Mouse (Mus musculus) limb, embryonic 12.5 days (tissue): ENCODE data around the gene Duoxa1. TPM values are rescaled to one million over a fixed set of nuclear protein-coding genes. Genes with fewer than 3 reads are reported as not detected.

Experiments used
- ATAC-seq: fragments of 200-750 bp; cut with Nextera tagmentation; 2 replicates; pipeline ENCODE4 v1.8.0; 2017; ENCODE audit warnings: low read depth, moderate TSS enrichment; ENCODE audit not compliant: insufficient number of reproducible peaks, insufficient read depth, low FRiP score, low TSS enrichment
- H3K27ac ChIP-seq: fragments of 300-500 bp; sonication (generic); 2 replicates; pipeline ENCODE4 v1.5.1; 2016; ENCODE audit warnings: mild to moderate bottlenecking, moderate library complexity
- H3K27me3 ChIP-seq: fragments of 300-500 bp; sonication (generic); 2 replicates; pipeline ENCODE4 v1.6.1; 2016; ENCODE audit warnings: mild to moderate bottlenecking, moderate library complexity
- H3K36me3 ChIP-seq: fragments of 300-500 bp; sonication (generic); 2 replicates; pipeline ENCODE4 v1.6.1; 2016; ENCODE audit warnings: mild to moderate bottlenecking, moderate library complexity
- H3K4me1 ChIP-seq: fragments of 300-500 bp; sonication (generic); replicated peaks from 2 replicates; pipeline ENCODE4 v1.6.1; 2016
- H3K4me2 ChIP-seq: fragments of 300-500 bp; sonication (generic); 2 replicates; pipeline ENCODE4 v1.6.1; 2016; ENCODE audit warnings: mild to moderate bottlenecking, moderate library complexity
- H3K4me3 ChIP-seq: fragments of 300-500 bp; sonication (generic); replicated peaks from 2 replicates; pipeline ENCODE4 v1.5.1; 2016; ENCODE audit warnings: mild to moderate bottlenecking
- H3K9ac ChIP-seq: fragments of 300-500 bp; sonication (generic); replicated peaks from 2 replicates; pipeline ENCODE4 v1.6.1; 2016; ENCODE audit warnings: mild to moderate bottlenecking, moderate library complexity
- H3K9me3 ChIP-seq: fragments of 300-500 bp; sonication (generic); 2 replicates; pipeline ENCODE4 v1.6.1; 2016; ENCODE audit warnings: mild to moderate bottlenecking, moderate library complexity
- WGBS: fragments of 180-500 bp; shearing (Covaris S2); methylation state at CpG from one replicate; pipeline ENCODE4 v1.1.7; 2016; 5-methylcytosine and 5-hydroxymethylcytosine counted together
- polyA plus RNA-seq: library from polyadenylated mRNA; unstranded; fragments of >200 nt; fragmentation: Nextera tagmentation; extraction: Ambion mirVana; gene quantifications from 2 replicates; pipeline ENCODE4 v1.2.1, GENCODE M21; 2016

Gene Duoxa1
- polyA plus RNA-seq, 1 experiment from 2014 or later = 1.2 TPM

DNA sequence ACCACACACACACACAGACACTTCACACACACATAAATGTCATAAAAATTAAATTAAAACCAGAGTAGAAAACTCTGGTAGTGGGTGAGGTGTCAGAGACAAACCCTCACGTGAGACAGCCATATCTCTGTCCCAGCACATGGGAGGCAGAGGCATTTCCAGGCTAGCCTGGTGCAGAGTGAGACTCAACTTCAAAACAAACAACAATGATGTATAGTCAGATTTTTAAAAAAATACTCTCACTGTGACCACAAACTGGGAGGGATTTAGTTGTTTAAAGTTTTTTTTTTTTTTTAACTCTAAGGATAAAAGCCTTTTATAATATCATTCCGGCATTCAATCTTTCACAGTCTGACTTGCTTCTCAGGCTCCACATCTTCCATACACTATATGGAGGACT lies 11.8 kb upstream of the Duoxa1 start:
- H3K4me1 ChIP-seq = 0 out of 2 replicates have a peak, but pooled peaks cover 5% of the 10 kb centered on the region
- H3K4me2 ChIP-seq = no peak overlapping the region
- H3K9me3 ChIP-seq = no peaks in the 10 kb centered on the region
- H3K27ac ChIP-seq = no peak overlapping the region
- no peaks in the 10 kb centered on the region; the same call in 1 of the 2 replicates for H3K27me3 ChIP-seq
- H3K4me3 ChIP-seq = no peak overlapping the region
- no peaks in the 10 kb centered on the region for H3K36me3 ChIP-seq
- no peak overlapping the region for H3K9ac ChIP-seq
- ATAC-seq = no peak
- 64% methylated on average over 2 of the region's 2 CpGs for WGBS

DNA sequence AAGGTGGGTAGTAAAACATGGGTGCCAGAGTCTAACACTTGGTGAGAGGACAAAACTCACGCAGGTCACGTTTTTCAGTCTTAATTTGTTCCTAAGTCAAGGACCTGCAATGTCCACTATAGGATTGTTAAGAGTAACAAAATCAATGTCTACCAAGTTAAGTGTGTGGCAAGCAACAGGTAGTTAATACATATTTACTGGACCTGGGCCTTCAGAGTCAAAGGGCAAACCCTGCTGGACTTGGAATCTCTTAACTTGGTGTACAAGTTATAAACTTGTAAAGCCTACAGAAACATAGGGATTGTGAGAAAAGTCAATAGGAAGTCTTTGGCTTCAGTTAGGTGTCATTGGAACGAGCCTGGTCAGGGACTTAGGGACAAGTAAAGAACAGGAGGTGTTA lies 11.1 kb upstream of the Duoxa1 start:
- ATAC-seq = no peak
- Histone ChIP-seq H3K9ac (no peak overlapping the region), H3K36me3 (no peaks in the 10 kb centered on the region), H3K4me1 (0 out of 2 replicates have a peak, but pooled peaks cover 5% of the 10 kb centered on the region), H3K27me3 (no peaks in the 10 kb centered on the region; the same call in 1 of the 2 replicates), H3K4me3 (no peak overlapping the region), H3K4me2 (no peak overlapping the region), H3K9me3 (no peaks in the 10 kb centered on the region), H3K27ac (no peak overlapping the region)
- WGBS = 78% methylated on average over 3 of the region's 3 CpGs

DNA sequence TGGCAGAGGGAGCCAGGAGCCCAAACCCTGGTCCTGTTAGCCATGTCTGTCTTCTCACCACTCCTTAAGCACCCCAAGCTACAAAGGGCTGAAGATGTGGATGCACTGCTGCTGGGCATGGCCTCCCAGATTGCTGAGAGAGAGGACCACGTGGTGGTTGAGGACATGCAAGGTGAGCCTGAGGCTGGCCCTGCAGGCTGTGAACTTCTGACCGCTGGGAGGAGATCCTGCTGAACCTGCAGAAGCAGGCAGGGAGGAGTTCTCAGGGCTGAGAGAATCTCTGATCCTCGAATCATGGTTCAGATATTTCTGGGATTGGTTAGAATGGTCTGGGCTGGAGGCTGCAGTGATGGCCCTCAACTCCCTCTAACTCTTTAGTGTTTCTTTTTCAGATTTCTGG lies 10.4 kb upstream of the Duoxa1 start:
- H3K4me3 ChIP-seq = no peak overlapping the region
- H3K36me3 ChIP-seq = no peaks in the 10 kb centered on the region
- H3K27ac ChIP-seq = no peak overlapping the region
- no peak for ATAC-seq
- WGBS = 54% methylated on average over 3 of the region's 3 CpGs
- no peaks in the 10 kb centered on the region; the same call in 1 of the 2 replicates for H3K27me3 ChIP-seq
- H3K9ac ChIP-seq = no peak overlapping the region
- H3K4me1 ChIP-seq = 0 out of 2 replicates have a peak, but pooled peaks cover 5% of the 10 kb centered on the region
- H3K4me2 ChIP-seq = no peak overlapping the region
- H3K9me3 ChIP-seq = no peaks in the 10 kb centered on the region

GRCm38 (mm10) chr2:122317384-122317783 lies 3.9 kb upstream of the Duoxa1 start:
- Histone ChIP-seq H3K9me3 (no peaks in the 10 kb centered on the region), H3K36me3 (no peaks in the 10 kb centered on the region), H3K27ac (no peak overlapping the region), H3K9ac (no peak overlapping the region), H3K4me2 (no peak overlapping the region), H3K4me1 (peaks cover 12% of the 10 kb centered on the region), H3K27me3 (peaks cover 46% of the 10 kb centered on the region), H3K4me3 (no peak overlapping the region)
- no peak for ATAC-seq
- WGBS = 63% methylated on average over 4 of the region's 4 CpGs

DNA sequence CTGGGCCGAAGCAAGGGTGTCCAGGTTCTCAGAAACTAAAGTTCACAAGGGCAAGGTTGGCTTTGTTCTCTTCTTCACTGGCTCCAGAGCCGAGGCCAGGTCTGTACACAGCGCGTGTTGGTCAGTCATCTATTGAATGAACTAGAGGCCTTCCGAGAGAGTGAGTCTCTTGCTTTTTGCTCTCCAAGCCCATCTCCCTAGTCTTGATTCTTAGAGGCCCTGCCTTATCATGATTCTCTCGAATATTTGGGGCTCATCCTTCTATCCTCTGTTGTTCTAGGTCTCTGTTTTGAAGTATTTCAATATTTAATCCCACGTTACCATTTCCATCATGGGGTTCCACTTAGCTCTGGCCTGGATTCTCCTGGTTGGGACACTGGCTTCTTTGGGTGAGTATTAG lies 1.8 kb upstream of the Duoxa1 start, which contains the start of gene Duox1:
Gene Duox1, plus strand, starts transcription at position 301 of the 400 bp plus-strand sequence.
- no peaks in the 10 kb centered on the region for H3K36me3 ChIP-seq
- WGBS = 86% methylated on average over 7 of the region's 7 CpGs
- ATAC-seq = no peak
- H3K27ac ChIP-seq = no peak within 1 kb of the TSS
- peaks cover 12% of the 10 kb centered on the region for H3K4me1 ChIP-seq
- no peak within 1 kb of the TSS for H3K9ac ChIP-seq
- no peak within 1 kb of the TSS for H3K4me2 ChIP-seq
- H3K9me3 ChIP-seq = no peaks in the 10 kb centered on the region
- peaks cover 63% of the 10 kb centered on the region for H3K27me3 ChIP-seq
- no peak within 1 kb of the TSS for H3K4me3 ChIP-seq

DNA sequence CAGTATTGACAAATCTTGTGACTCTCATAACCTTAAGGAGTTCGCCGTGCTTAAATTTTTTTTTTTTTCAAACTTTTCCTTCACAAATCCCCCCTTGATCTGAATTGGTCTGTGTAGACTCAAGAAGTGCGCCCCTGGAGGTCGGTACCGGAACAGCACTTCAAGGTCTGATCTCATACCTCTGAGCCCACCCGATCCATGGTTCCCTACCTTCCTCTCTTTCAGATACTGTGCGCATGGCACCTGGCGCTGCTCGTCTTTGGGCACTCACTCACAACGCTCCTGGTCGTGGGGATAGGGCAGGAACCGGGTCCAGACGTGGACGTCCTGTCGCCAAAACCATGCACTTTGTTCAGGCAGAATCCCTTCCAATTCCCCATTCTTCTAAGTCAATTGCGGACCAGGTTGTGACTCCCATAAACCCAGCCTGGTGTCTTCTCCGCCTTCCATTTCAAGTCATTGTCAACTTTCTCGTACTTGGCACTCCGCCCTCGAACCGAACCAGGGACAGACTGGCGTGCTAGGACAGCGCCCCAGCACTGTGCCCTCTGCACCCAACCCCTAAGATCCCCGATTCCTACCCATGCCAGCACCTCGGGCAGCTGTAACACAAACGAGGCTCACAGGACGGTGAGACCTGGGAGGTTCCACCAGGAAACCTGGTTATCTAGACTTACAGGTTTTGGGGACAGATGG lies 660 bp downstream of the Duoxa1 start:
- Histone ChIP-seq H3K4me3 (peak overlapping the region; percentile 27), H3K4me2 (peak overlapping the region; percentile 48), H3K9me3 (no peaks in the 10 kb centered on the region), H3K27ac (no peak overlapping the region), H3K27me3 (peaks cover 81% of the 10 kb centered on the region), H3K9ac (no peak overlapping the region), H3K4me1 (peaks cover 12% of the 10 kb centered on the region), H3K36me3 (no peaks in the 10 kb centered on the region)
- WGBS = 5% methylated on average over 27 of the region's 27 CpGs
- peak; percentile 66; the same call in 1 of the 2 replicates for ATAC-seq

DNA sequence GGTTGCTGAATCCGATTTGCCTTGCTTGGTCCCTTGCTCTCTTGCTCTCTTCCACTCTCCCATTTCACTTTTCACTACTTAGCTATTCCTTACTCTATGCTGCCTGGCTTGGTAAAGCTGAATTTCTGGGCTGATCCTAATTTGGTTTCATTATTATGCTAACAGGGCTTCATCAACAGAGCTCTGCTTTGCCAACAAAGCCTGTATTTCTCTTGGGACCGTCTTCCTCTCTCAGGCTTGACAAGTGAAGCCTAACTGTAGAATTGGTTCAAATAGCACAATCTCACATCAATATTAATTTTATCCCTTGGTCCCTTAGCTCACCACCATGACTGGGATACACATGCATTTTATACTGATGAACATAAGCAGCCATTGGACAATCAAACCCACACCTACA lies 2.0 kb downstream of the Duoxa1 start:
- H3K27ac ChIP-seq = no peak overlapping the region

DNA sequence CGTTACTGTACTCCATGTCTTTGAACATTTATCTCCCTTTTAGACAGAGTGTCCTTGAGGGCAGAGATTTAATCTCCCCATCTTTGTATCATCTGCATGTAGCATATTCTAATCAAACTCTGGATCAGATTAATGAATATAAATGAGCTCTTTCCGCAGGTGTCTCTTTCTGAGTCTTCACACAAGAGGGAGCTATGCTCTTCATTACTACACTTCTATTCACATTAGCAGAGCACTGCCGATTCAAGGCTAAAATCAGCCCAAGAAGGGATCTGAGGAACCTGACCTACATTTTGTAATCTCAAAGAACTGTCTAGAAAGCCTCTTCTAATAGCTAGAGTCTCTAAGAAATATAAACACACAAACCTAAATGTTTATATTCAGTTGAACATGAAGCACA lies 3.9 kb downstream of the Duoxa1 start:
- H3K9ac ChIP-seq = no peak overlapping the region
- no peak overlapping the region for H3K27ac ChIP-seq
- 58% methylated on average over 3 of the region's 3 CpGs for WGBS
- H3K4me3 ChIP-seq = no peak overlapping the region
- H3K4me1 ChIP-seq = peaks cover 12% of the 10 kb centered on the region
- no peak for ATAC-seq
- no peaks in the 10 kb centered on the region for H3K36me3 ChIP-seq
- H3K9me3 ChIP-seq = no peaks in the 10 kb centered on the region
- H3K27me3 ChIP-seq = peaks cover 91% of the 10 kb centered on the region
- no peak overlapping the region for H3K4me2 ChIP-seq

More for the DNA sequence above, 2.0 kb downstream of the Duoxa1 start:
- H3K9ac ChIP-seq = no peak overlapping the region
- no peaks in the 10 kb centered on the region for H3K36me3 ChIP-seq
- H3K4me3 ChIP-seq = no peak overlapping the region
- no peaks in the 10 kb centered on the region for H3K9me3 ChIP-seq
- H3K4me1 ChIP-seq = peaks cover 12% of the 10 kb centered on the region
- peaks cover 86% of the 10 kb centered on the region for H3K27me3 ChIP-seq
- 59% methylated on average over 2 of the region's 2 CpGs for WGBS
- no peak overlapping the region for H3K4me2 ChIP-seq
- ATAC-seq = no peak

DNA sequence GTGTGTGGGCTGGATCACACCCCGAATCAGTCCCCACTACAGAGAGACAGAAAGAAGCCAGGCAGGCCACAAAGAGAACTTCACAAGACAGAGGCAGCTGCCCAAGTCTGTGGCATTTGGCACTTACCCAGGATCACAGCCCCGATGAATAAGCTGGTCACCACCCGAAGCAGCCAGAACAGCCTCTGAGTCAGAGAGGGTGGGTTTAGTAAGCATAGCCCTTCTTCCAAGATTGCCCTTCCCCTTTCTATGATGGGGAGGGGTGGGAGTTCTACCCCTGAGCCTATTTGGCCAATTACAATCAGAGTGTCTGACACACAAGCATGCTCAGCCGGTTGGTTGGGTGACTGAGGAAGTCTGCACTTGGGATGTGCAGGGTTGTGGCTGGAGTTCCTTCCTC lies 7.3 kb downstream of the Duoxa1 start:
- H3K9ac ChIP-seq = no peak overlapping the region
- ATAC-seq = no peak
- 55% methylated on average over 4 of the region's 4 CpGs for WGBS

GRCm38 (mm10) chr2:122305097-122305892 lies 8.2 kb downstream of the Duoxa1 start:
- no peak overlapping the region for H3K4me3 ChIP-seq
- peaks cover 9% of the 10 kb centered on the region for H3K4me1 ChIP-seq
- H3K27me3 ChIP-seq = peaks cover 93% of the 10 kb centered on the region
- H3K36me3 ChIP-seq = no peaks in the 10 kb centered on the region
- H3K27ac ChIP-seq = no peak overlapping the region
- H3K9me3 ChIP-seq = no peaks in the 10 kb centered on the region
- H3K4me2 ChIP-seq = no peak overlapping the region
- ATAC-seq = no peak
- 83% methylated on average over 16 of the region's 16 CpGs for WGBS
- H3K9ac ChIP-seq = no peak overlapping the region

More for the DNA sequence above, 7.3 kb downstream of the Duoxa1 start:
- no peak overlapping the region for H3K27ac ChIP-seq
- H3K4me1 ChIP-seq = peaks cover 5% of the 10 kb centered on the region
- H3K9me3 ChIP-seq = no peaks in the 10 kb centered on the region
- H3K4me2 ChIP-seq = no peak overlapping the region
- no peaks in the 10 kb centered on the region for H3K36me3 ChIP-seq
- no peak overlapping the region for H3K4me3 ChIP-seq
- H3K27me3 ChIP-seq = peaks cover 92% of the 10 kb centered on the region

GRCm38 (mm10) chr2:122304544-122304943 lies 9.0 kb downstream of the Duoxa1 start:
- peaks cover 96% of the 10 kb centered on the region for H3K27me3 ChIP-seq
- H3K4me3 ChIP-seq = no peak overlapping the region
- H3K4me2 ChIP-seq = no peak overlapping the region
- H3K9ac ChIP-seq = no peak overlapping the region
- no peak overlapping the region for H3K27ac ChIP-seq
- WGBS = 87% methylated on average over 6 of the region's 6 CpGs
- H3K4me1 ChIP-seq = peaks cover 9% of the 10 kb centered on the region
- no peaks in the 10 kb centered on the region for H3K9me3 ChIP-seq
- ATAC-seq = no peak
- H3K36me3 ChIP-seq = no peaks in the 10 kb centered on the region
